Mouse (Mus musculus) inflammation-experienced regulatory T-cells, adult 16 weeks (primary cell): Measurements from ENCODE around the gene Adcy7. TPM values are rescaled to one million over a fixed set of nuclear protein-coding genes. Genes with fewer than 3 reads are reported as not detected.

Experiments used
- polyA plus RNA-seq: library from polyadenylated mRNA; unstranded; fragments of 100-300 nt; shearing (Covaris generic); gene quantifications from one replicate; pipeline ENCODE4 v1.2.1, GENCODE M21; 2017

The Adcy7 gene
- 201 TPM for polyA plus RNA-seq

GRCm38 (mm10) chr8:88272231-88273050 is at the start of gene Adcy7:
Adcy7 (plus strand) TSS chr8:88272403.

GRCm38 (mm10) chr8:88361708-88362428 is 89.7 kb downstream of the Adcy7 start, which contains the start of gene Brd7:
Brd7 (minus strand) TSS chr8:88362194.

Other genes with a start within 250 kb of the Adcy7 start
- 38.7 TPM for gene Cnep1r1, start 153.6 kb upstream of the Adcy7 start, polyA plus RNA-seq
- 31.1 TPM for gene Heatr3, start 134.5 kb upstream of the Adcy7 start, polyA plus RNA-seq
- gene Tent4b, start 73.2 kb upstream of the Adcy7 start, polyA plus RNA-seq: 5.1 TPM
- 28.9 TPM for gene Brd7, start 89.8 kb downstream of the Adcy7 start, polyA plus RNA-seq
- not detected for gene Nkd1, start 249.0 kb downstream of the Adcy7 start, polyA plus RNA-seq